Comparison of ENCODE assay signal across 8 mouse cellular contexts in genomic region chr11:120712771-120713568, GRCm38 (mm10). TPM values are rescaled to one million over a fixed set of nuclear protein-coding genes. Genes with fewer than 3 reads are reported as not detected.
DNase-seq lines count a peak whose midpoint lies in the region; ATAC-seq and TF ChIP-seq lines count a peak whose summit lies in the region.

No protein-coding gene starts in this region.

- no peak for TF ChIP-seq POLR2A in limb, embryonic 14.5 days (IDR thresholded peaks at IDR 0.05; ENCODE audit: borderline replicate concordance, extremely low read depth, insufficient read depth, insufficient read length)
- no peak for TF ChIP-seq POLR2A in testis, adult 2 months (IDR thresholded peaks at IDR 0.05; ENCODE audit: control insufficient read depth, low read depth, low read length)

- H3K4me1 ChIP-seq in forebrain, embryonic 12.5 days = peaks cover 33% of the 10 kb centered on the region
- peaks cover 25% of the 10 kb centered on the region for H3K4me1 ChIP-seq in hindbrain, embryonic 12.5 days
- H3K4me1 ChIP-seq in limb, embryonic 14.5 days (ENCODE audit: control insufficient read depth, insufficient read depth, low read length) = peaks cover 11% of the 10 kb centered on the region; the same call in 1 of the 2 replicates
- H3K4me1 ChIP-seq in midbrain, embryonic 16.5 days (ENCODE audit: control insufficient read depth, insufficient read depth, low read length) = peaks cover 15% of the 10 kb centered on the region
- H3K4me1 ChIP-seq in testis, adult 2 months (ENCODE audit: control insufficient read depth, insufficient read depth, low read length) = peaks cover 22% of the 10 kb centered on the region

- H3K9me3 ChIP-seq in forebrain, embryonic 12.5 days = no peaks in the 10 kb centered on the region
- no peaks in the 10 kb centered on the region for H3K9me3 ChIP-seq in hindbrain, embryonic 12.5 days (replicated peaks)
- H3K9me3 ChIP-seq in limb, embryonic 14.5 days (ENCODE audit: control insufficient read depth, low read length) = no peaks in the 10 kb centered on the region
- no peaks in the 10 kb centered on the region for H3K9me3 ChIP-seq in midbrain, embryonic 16.5 days (replicated peaks; ENCODE audit: control insufficient read depth, low read length, poor library complexity, severe bottlenecking)

- peak overlapping the region; percentile 64 for H3K4me3 ChIP-seq in forebrain, embryonic 12.5 days (replicated peaks)
- peak overlapping the region; percentile 53 for H3K4me3 ChIP-seq in hindbrain, embryonic 12.5 days
- H3K4me3 ChIP-seq in limb, embryonic 14.5 days (replicated peaks; ENCODE audit: low read length) = peak overlapping the region; percentile 66
- peak overlapping the region; percentile 49 for H3K4me3 ChIP-seq in midbrain, embryonic 16.5 days (ENCODE audit: low read depth, low read length)
- H3K4me3 ChIP-seq in testis, adult 2 months (ENCODE audit: control insufficient read depth, low read depth, low read length) = peak overlapping the region; percentile 88

- H3K36me3 ChIP-seq in forebrain, embryonic 12.5 days (replicated peaks) = peaks cover 55% of the 10 kb centered on the region
- peaks cover 48% of the 10 kb centered on the region for H3K36me3 ChIP-seq in hindbrain, embryonic 12.5 days
- H3K36me3 ChIP-seq in limb, embryonic 14.5 days (ENCODE audit: control insufficient read depth, insufficient read depth, low read length) = peaks cover 42% of the 10 kb centered on the region
- peaks cover 8% of the 10 kb centered on the region for H3K36me3 ChIP-seq in midbrain, embryonic 16.5 days (ENCODE audit: control insufficient read depth, insufficient read depth, low read length)
- no peaks in the 10 kb centered on the region for H3K36me3 ChIP-seq in testis, adult 2 months (ENCODE audit: control insufficient read depth, insufficient read depth, low read length)

- H3K4me2 ChIP-seq in forebrain, embryonic 12.5 days = peak overlapping the region; percentile 99
- H3K4me2 ChIP-seq in hindbrain, embryonic 12.5 days (replicated peaks) = peak overlapping the region; percentile 97
- H3K4me2 ChIP-seq in limb, embryonic 14.5 days (replicated peaks; ENCODE audit: low read depth, low read length, severe bottlenecking) = peak overlapping the region; percentile 98
- H3K4me2 ChIP-seq in midbrain, embryonic 16.5 days (ENCODE audit: low read length) = peak overlapping the region; percentile 100

- peak; percentile 59 for ATAC-seq in forebrain, embryonic 12.5 days (ENCODE audit: low FRiP score)
- peak; percentile 68 for ATAC-seq in hindbrain, embryonic 12.5 days (ENCODE audit: low FRiP score)
- peak; percentile 27 for ATAC-seq in limb, embryonic 14.5 days (ENCODE audit: low FRiP score, low read depth)
- ATAC-seq in midbrain, embryonic 16.5 days = peak; percentile 68

- H3K27ac ChIP-seq in forebrain, embryonic 12.5 days = peak overlapping the region; percentile 73
- peak overlapping the region; percentile 70 for H3K27ac ChIP-seq in hindbrain, embryonic 12.5 days
- H3K27ac ChIP-seq in limb, embryonic 14.5 days (replicated peaks; ENCODE audit: low read depth, low read length) = no peak overlapping the region; the same call in 1 of the 2 replicates
- H3K27ac ChIP-seq in midbrain, embryonic 16.5 days (ENCODE audit: low read length) = peak overlapping the region; percentile 74
- peak overlapping the region; percentile 57 for H3K27ac ChIP-seq in testis, adult 2 months (ENCODE audit: control insufficient read depth, insufficient read depth, low read depth, low read length)

- TF ChIP-seq CTCF in testis, adult 2 months (IDR thresholded peaks at IDR 0.05; ENCODE audit: control insufficient read depth, insufficient read depth, insufficient replicate concordance, low read depth, low read length) = peak; percentile 55; the same call in 1 of the 2 replicates

- WGBS in forebrain, embryonic 12.5 days = under 1% methylated on average over 38 of the region's 38 CpGs
- WGBS in hindbrain, embryonic 12.5 days = under 1% methylated on average over 38 of the region's 38 CpGs
- WGBS in limb, embryonic 14.5 days = under 1% methylated on average over 35 of the region's 38 CpGs
- under 1% methylated on average over 38 of the region's 38 CpGs for WGBS in midbrain, embryonic 16.5 days

- H3K27me3 ChIP-seq in forebrain, embryonic 12.5 days = no peaks in the 10 kb centered on the region
- H3K27me3 ChIP-seq in hindbrain, embryonic 12.5 days = no peaks in the 10 kb centered on the region
- H3K27me3 ChIP-seq in limb, embryonic 14.5 days (ENCODE audit: control insufficient read depth, insufficient read depth, low read length) = no peaks in the 10 kb centered on the region
- H3K27me3 ChIP-seq in midbrain, embryonic 16.5 days (ENCODE audit: control insufficient read depth, insufficient read depth, low read depth, low read length) = no peaks in the 10 kb centered on the region
- no peaks in the 10 kb centered on the region for H3K27me3 ChIP-seq in testis, adult 2 months (ENCODE audit: control insufficient read depth, insufficient read depth, low read length)

- DNase-seq in ovary, postnatal 10 days (ENCODE audit: low spot score) = peak; percentile 44
- DNase-seq in ovary, adult 18-20 months (ENCODE audit: low spot score) = no peak
- peak; percentile 62 for DNase-seq in brain, adult 2 months (ENCODE audit: low read depth, low spot score)
- DNase-seq in limb, embryonic 14.5 days (ENCODE audit: low spot score) = peak; percentile 81

- peak overlapping the region; percentile 67 for H3K9ac ChIP-seq in forebrain, embryonic 12.5 days
- H3K9ac ChIP-seq in hindbrain, embryonic 12.5 days = peak overlapping the region; percentile 67
- peak overlapping the region; percentile 55 for H3K9ac ChIP-seq in limb, embryonic 14.5 days (ENCODE audit: low read depth, low read length, severe bottlenecking)
- peak overlapping the region; percentile 69 for H3K9ac ChIP-seq in midbrain, embryonic 16.5 days (ENCODE audit: low read depth, low read length)

RNA-seq across cellular contexts. Expression of gene Cenpx, which starts 0.6 kb away (rescaled TPM):
- 125 and 127 TPM in 2 replicates for polyA plus RNA-seq in forebrain, embryonic 12.5 days (2016; fragmentation: Nextera tagmentation; extraction: Ambion mirVana)
- 106 and 113 TPM in 2 replicates for polyA plus RNA-seq in hindbrain, embryonic 12.5 days (2016; fragmentation: Nextera tagmentation; extraction: Ambion mirVana)
- 101 and 107 TPM in 2 replicates for polyA plus RNA-seq in limb, embryonic 14.5 days (2012; rRNA removed)
- 159 and 161 TPM in 2 replicates for polyA plus RNA-seq in limb, embryonic 14.5 days (2014; fragmentation: Nextera tagmentation; extraction: Ambion mirVana)
- polyA plus RNA-seq in midbrain, embryonic 16.5 days (2015; fragmentation: Nextera tagmentation; extraction: Ambion mirVana) = 88.8 and 92.2 TPM in 2 replicates
- polyA plus RNA-seq in testis, adult 2 months (2012; rRNA removed) = 54.5 and 59.7 TPM in 2 replicates

RNA-seq across cellular contexts. Expression of gene Lrrc45, which starts 0.8 kb away (rescaled TPM):
- polyA plus RNA-seq in forebrain, embryonic 12.5 days (2016; fragmentation: Nextera tagmentation; extraction: Ambion mirVana) = 73.8 and 74.7 TPM in 2 replicates
- 75.3 and 78.8 TPM in 2 replicates for polyA plus RNA-seq in hindbrain, embryonic 12.5 days (2016; fragmentation: Nextera tagmentation; extraction: Ambion mirVana)
- polyA plus RNA-seq in limb, embryonic 14.5 days (2012; rRNA removed) = 91.3 and 98.3 TPM in 2 replicates
- 48.1 and 51.7 TPM in 2 replicates for polyA plus RNA-seq in limb, embryonic 14.5 days (2014; fragmentation: Nextera tagmentation; extraction: Ambion mirVana)
- 86.6 and 87.9 TPM in 2 replicates for polyA plus RNA-seq in midbrain, embryonic 16.5 days (2015; fragmentation: Nextera tagmentation; extraction: Ambion mirVana)
- 10.7 and 12.3 TPM in 2 replicates for polyA plus RNA-seq in testis, adult 2 months (2012; rRNA removed)

RNA-seq across cellular contexts. Expression of gene Rac3, which starts 8.3 kb away (rescaled TPM):
- 48.3 and 48.5 TPM in 2 replicates for polyA plus RNA-seq in forebrain, embryonic 12.5 days (2016; fragmentation: Nextera tagmentation; extraction: Ambion mirVana)
- polyA plus RNA-seq in hindbrain, embryonic 12.5 days (2016; fragmentation: Nextera tagmentation; extraction: Ambion mirVana) = 98.4 and 99.9 TPM in 2 replicates
- polyA plus RNA-seq in limb, embryonic 14.5 days (2012; rRNA removed) = 90.1 and 95.1 TPM in 2 replicates
- polyA plus RNA-seq in limb, embryonic 14.5 days (2014; fragmentation: Nextera tagmentation; extraction: Ambion mirVana) = 14.1 and 18.3 TPM in 2 replicates
- polyA plus RNA-seq in midbrain, embryonic 16.5 days (2015; fragmentation: Nextera tagmentation; extraction: Ambion mirVana) = 624 and 719 TPM in 2 replicates
- 3.1 and 4.1 TPM in 2 replicates for polyA plus RNA-seq in testis, adult 2 months (2012; rRNA removed)

RNA-seq across cellular contexts. Expression of gene Dcxr, which starts 14.1 kb away (rescaled TPM):
- polyA plus RNA-seq in forebrain, embryonic 12.5 days (2016; fragmentation: Nextera tagmentation; extraction: Ambion mirVana) = 9.1 and 9.2 TPM in 2 replicates
- 11.6 and 12.2 TPM in 2 replicates for polyA plus RNA-seq in hindbrain, embryonic 12.5 days (2016; fragmentation: Nextera tagmentation; extraction: Ambion mirVana)
- 18.5 and 21.4 TPM in 2 replicates for polyA plus RNA-seq in limb, embryonic 14.5 days (2012; rRNA removed)
- polyA plus RNA-seq in limb, embryonic 14.5 days (2014; fragmentation: Nextera tagmentation; extraction: Ambion mirVana) = 21.8 and 26.2 TPM in 2 replicates
- polyA plus RNA-seq in midbrain, embryonic 16.5 days (2015; fragmentation: Nextera tagmentation; extraction: Ambion mirVana) = 5.8 and 7.0 TPM in 2 replicates
- 3.7 and 5.5 TPM in 2 replicates for polyA plus RNA-seq in testis, adult 2 months (2012; rRNA removed)

RNA-seq across cellular contexts. Expression of gene Cbr2, which starts 18.9 kb away (rescaled TPM):
- 0.67 and 0.95 TPM in 2 replicates for polyA plus RNA-seq in forebrain, embryonic 12.5 days (2016; fragmentation: Nextera tagmentation; extraction: Ambion mirVana)
- polyA plus RNA-seq in hindbrain, embryonic 12.5 days (2016; fragmentation: Nextera tagmentation; extraction: Ambion mirVana) = 1.6 and 2.6 TPM in 2 replicates
- polyA plus RNA-seq in limb, embryonic 14.5 days (2012; rRNA removed) = 11.9 and 19.6 TPM in 2 replicates
- polyA plus RNA-seq in limb, embryonic 14.5 days (2014; fragmentation: Nextera tagmentation; extraction: Ambion mirVana) = 7.3 and 10.8 TPM in 2 replicates
- polyA plus RNA-seq in midbrain, embryonic 16.5 days (2015; fragmentation: Nextera tagmentation; extraction: Ambion mirVana) = 0.87 and 1.6 TPM in 2 replicates
- polyA plus RNA-seq in testis, adult 2 months (2012; rRNA removed) = 7.7 and 9.4 TPM in 2 replicates
